ENCODE assay signal across 17 mouse cellular contexts in the genomic region with DNA sequence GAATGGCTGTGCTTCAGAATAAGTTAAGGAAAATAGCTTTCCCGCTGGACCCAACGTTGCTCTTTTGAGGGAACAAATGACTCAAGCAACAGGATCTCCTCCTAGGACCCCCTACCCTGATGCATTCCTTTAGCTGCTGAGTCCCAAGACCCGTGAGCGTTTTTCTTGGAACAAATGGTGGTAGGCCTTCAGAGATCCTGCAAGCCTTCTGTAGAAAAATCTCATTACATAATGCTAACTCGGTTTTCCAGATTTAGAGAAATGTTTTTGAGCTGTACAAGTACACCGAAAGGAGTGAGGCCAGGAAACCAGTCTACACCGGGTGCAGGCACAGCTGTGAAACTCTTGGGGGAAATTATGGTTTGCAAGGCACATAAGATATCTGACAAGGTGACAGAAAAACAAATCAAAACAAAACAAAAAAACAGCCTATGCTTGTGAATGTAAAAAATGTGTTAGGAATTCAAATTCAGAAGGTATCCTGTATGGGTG. TPM values are rescaled to one million over a fixed set of nuclear protein-coding genes. Genes with fewer than 3 reads are reported as not detected.
DNase-seq lines count a peak whose midpoint lies in the region; ATAC-seq lines count a peak whose summit lies in the region.
"Had no signal": no experiment of that assay in that cellular context is flagged by ENCODE, and none has a peak within 500 bp of the region (broad histone marks: within the 10 kb centered on the region; RNA-seq: fewer than 3 reads in every experiment).

No protein-coding gene starts in this region.

- no peak overlapping the region for H3K27ac ChIP-seq in neural tube, embryonic 14.5 days (ENCODE audit: low read depth, low read length)
- H3K27ac ChIP-seq: embryonic facial prominence, embryonic 13.5 days; intestine, embryonic 15.5 days; limb, embryonic 13.5 days had no signal

- no peak overlapping the region for H3K4me2 ChIP-seq in neural tube, embryonic 14.5 days (ENCODE audit: low read depth, low read length)
- H3K4me2 ChIP-seq: embryonic facial prominence, embryonic 13.5 days; intestine, embryonic 15.5 days; limb, embryonic 13.5 days had no signal

- H3K36me3 ChIP-seq in neural tube, embryonic 14.5 days (ENCODE audit: control insufficient read depth, insufficient read depth, low read length): no peaks in the 10 kb centered on the region
- H3K36me3 ChIP-seq: embryonic facial prominence, embryonic 13.5 days; intestine, embryonic 15.5 days; limb, embryonic 13.5 days had no signal

- DNase-seq in frontal cortex, adult 2 months (ENCODE audit: extremely low spot score in 1 of 2, low spot score in 1 of 2): peak; percentile 18 to 42
- DNase-seq in frontal cortex, postnatal 25 days (ENCODE audit: low spot score in 2 of 2): no peak
- DNase-seq in layer of hippocampus, adult 11-12 months (ENCODE audit: low spot score): peak; percentile 19
- no peak for DNase-seq in layer of hippocampus, postnatal 25 days (ENCODE audit: extremely low spot score in 1 of 2, low spot score in 1 of 2)
- DNase-seq in neural tube, embryonic 10.5 days (ENCODE audit: extremely low spot score, low spot score): no peak
- DNase-seq in telencephalon, adult 2 months (ENCODE audit: low read depth, low spot score): peak; percentile 73
- DNase-seq: cerebellum, adult 11 months; lung, postnatal 14 days; thymus, adult 18-20 months had no signal

- no peak overlapping the region for H3K4me3 ChIP-seq in neural tube, embryonic 14.5 days (ENCODE audit: low read depth, low read length)
- H3K4me3 ChIP-seq: embryonic facial prominence, embryonic 13.5 days; intestine, embryonic 15.5 days; limb, embryonic 13.5 days; myocyte had no signal

- H3K9me3 ChIP-seq in neural tube, embryonic 14.5 days (ENCODE audit: control insufficient read depth, low read length): no peaks in the 10 kb centered on the region
- H3K9me3 ChIP-seq: embryonic facial prominence, embryonic 13.5 days; intestine, embryonic 15.5 days; limb, embryonic 13.5 days had no signal

- 50% methylated on average over 7 of the region's 7 CpGs for WGBS in neural tube, embryonic 14.5 days

- ATAC-seq in neural tube, embryonic 14.5 days (ENCODE audit: low read depth): peak; percentile 61; the same call in 1 of the 2 replicates

- no peaks in the 10 kb centered on the region for H3K4me1 ChIP-seq in neural tube, embryonic 14.5 days (ENCODE audit: control insufficient read depth, insufficient read depth, low read length)
- H3K4me1 ChIP-seq: intestine, embryonic 15.5 days had no signal

- no peaks in the 10 kb centered on the region for H3K27me3 ChIP-seq in neural tube, embryonic 14.5 days (ENCODE audit: control insufficient read depth, insufficient read depth, low read length)
- H3K27me3 ChIP-seq: embryonic facial prominence, embryonic 13.5 days; intestine, embryonic 15.5 days; limb, embryonic 13.5 days had no signal

- H3K9ac ChIP-seq in neural tube, embryonic 14.5 days (replicated peaks; ENCODE audit: low read depth, low read length): no peak overlapping the region
- H3K9ac ChIP-seq: embryonic facial prominence, embryonic 13.5 days; intestine, embryonic 15.5 days; limb, embryonic 13.5 days had no signal

RNA-seq across cellular contexts. Expression of gene Slc26a4, which starts 21.6 kb away (rescaled TPM):
- polyA plus RNA-seq in frontal cortex, adult 2 months (2012; rRNA removed): 1.5 and 2.4 TPM in 2 replicates
- 10 to 100 TPM in 1 of 2 experiments, 1 to 10 TPM in 1; 9.8 to 10.1 TPM for total RNA-seq in layer of hippocampus, postnatal 25 days (2021)
- 0.11 TPM in 1 of 2 replicates, not detected in the other for polyA plus RNA-seq in neural tube, embryonic 14.5 days (2014; fragmentation: Nextera tagmentation; extraction: Ambion mirVana)
- polyA plus RNA-seq: C2C12; embryonic facial prominence, embryonic 13.5 days; gonadal fat pad, adult 2 months; urinary bladder, adult 2 months had no signal

RNA-seq across cellular contexts. Expression of gene Bcap29, which starts 53.1 kb away (rescaled TPM):
- 34.0 and 37.4 TPM in 2 replicates for polyA plus RNA-seq in frontal cortex, adult 2 months (2012; rRNA removed)
- 10 to 100 TPM; 34.0 to 34.5 TPM for total RNA-seq in layer of hippocampus, postnatal 25 days (2021)
- 33.1 and 33.7 TPM in 2 replicates for polyA plus RNA-seq in neural tube, embryonic 14.5 days (2014; fragmentation: Nextera tagmentation; extraction: Ambion mirVana)

Comparison
In these comparisons a context has a peak if more than half of its experiments do, and no peak if none do; other contexts are left out.
1. DNase-seq: peak in frontal cortex, adult 2 months (2 of 2), layer of hippocampus, adult 11-12 months (single experiment) and telencephalon, adult 2 months (single experiment); none in frontal cortex, postnatal 25 days (0 of 2), layer of hippocampus, postnatal 25 days (0 of 2) and neural tube, embryonic 10.5 days (single experiment).